Mouse (Mus musculus): ENCODE results near the gene Smc1a.
"Not testable (repeated sequence)": the region's sequence is repeated elsewhere in the genome, so short reads cannot be mapped to it uniquely, and the experiment has no call there.

The Smc1a gene

GRCm38 (mm10) chrX:152016151-152017145, at the start of gene Smc1a, which contains the start of gene Ribc1:
Smc1a (plus strand) TSS chrX:152016428.
Ribc1 (minus strand) TSS chrX:152016295.
- DNase-seq, result peak; percentile 90 to 92

DNA sequence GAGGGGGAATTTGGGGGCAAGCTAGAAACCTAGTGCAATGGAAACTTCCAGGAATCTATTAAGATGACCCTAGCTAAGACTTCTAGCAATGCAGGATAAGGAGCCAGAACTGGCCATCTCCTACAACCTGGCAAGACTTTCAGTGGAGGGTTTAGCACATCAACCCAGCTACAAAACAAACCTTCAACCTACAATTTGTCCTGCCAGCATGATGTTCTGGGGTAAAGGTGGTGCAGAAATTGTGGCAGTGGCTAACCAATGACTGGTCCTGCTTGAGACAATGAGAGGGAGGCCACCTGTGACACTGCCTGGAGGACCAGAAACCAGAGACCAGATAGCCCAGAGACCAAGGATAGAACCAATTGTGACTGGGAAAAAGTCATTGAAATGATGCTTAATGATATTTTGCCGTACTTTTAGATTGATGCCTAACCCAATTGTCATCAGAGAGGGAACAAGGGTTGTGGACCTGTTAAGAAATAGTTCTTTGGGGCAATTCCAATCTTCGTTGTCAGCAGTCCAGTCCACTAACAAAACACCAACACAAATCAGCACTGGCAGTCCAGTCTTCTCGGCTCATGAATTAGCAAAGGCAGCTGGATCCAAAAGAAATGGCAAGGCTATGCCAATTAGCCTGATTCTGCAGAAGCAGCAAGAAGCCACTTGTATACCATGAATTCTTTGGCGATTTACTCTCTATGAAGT, 17.1 kb upstream of the Smc1a start:
- DNase-seq, result no peak

DNA sequence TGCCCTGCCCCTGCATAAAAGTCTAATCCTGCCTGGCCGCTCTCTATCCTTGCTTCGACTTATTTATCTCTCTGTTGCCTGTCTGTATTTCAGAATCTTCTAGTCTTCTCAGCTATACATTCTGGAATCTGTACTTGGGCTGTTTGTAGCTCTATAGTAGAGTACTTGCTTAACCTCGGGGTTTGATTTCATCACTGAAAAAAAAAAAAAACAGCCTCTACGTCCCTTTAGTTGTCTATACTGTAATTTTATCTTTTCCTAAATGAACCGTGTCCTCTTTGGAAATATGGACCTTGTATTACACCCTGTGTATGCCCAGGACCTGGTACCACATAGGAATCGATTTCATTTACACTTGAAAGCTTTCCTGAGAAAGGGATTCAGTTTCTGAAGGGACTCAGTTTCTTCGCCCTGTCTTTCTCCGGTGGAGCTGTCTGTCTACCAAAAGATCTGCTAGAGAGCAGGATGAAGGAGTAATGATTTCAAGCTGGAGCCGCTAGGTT, 15.0 kb upstream of the Smc1a start:
- DNase-seq, result no peak

GRCm38 (mm10) chrX:152001737-152002710, 14.2 kb upstream of the Smc1a start, which contains the start of gene Hsd17b10:
Hsd17b10 (plus strand) TSS chrX:152001845.
- DNase-seq, result peak; percentile 69 to 71

GRCm38 (mm10) chrX:152002865-152003264, 13.4 kb upstream of the Smc1a start:
- no peak for DNase-seq

GRCm38 (mm10) chrX:152007863-152008262, 8.4 kb upstream of the Smc1a start:
- DNase-seq, result no peak

- DNase-seq, result no peak
Observed at GRCm38 (mm10) chrX:152015752-152016150, 477 bp upstream of the Smc1a start.

DNA sequence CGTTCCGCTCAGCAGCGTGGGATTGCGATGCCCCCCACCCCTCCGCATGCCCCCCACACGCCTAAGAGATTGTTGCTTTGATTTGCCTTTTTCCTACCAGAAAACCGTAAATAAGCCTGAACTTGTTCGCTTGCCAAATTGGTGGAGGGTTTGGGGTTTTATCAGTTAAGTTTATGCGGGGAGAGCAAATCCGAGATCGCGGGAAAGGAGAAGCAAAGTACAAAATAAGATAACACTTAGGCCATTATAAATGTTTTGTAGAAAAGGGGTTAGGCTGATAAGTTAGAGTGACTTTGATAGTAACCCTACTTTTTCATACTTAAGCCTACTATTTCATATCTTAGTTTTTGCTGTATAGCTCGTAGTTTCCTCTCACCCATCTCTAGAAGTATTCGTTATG, 958 bp downstream of the Smc1a start:
- DNase-seq, result no peak

DNA sequence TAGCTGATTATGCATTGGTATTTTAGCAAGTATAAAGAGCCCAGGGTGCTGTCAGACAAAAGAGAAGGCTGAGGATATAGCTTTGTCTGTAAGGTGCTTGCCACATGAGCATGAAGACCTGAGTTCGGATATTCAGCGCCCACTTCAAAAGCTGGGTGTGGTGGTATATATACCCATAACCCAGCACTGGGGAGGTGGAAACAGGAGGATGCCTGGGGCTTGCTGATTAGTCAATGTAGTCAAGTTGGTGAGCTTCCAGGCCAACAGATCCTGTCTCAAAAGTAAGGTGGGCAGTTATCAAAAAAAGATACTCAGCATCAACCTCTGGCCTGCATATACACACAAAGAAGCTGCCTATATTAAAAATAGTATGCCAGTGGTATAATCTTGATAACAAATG, 3.1 kb downstream of the Smc1a start:
- no peak for DNase-seq

DNA sequence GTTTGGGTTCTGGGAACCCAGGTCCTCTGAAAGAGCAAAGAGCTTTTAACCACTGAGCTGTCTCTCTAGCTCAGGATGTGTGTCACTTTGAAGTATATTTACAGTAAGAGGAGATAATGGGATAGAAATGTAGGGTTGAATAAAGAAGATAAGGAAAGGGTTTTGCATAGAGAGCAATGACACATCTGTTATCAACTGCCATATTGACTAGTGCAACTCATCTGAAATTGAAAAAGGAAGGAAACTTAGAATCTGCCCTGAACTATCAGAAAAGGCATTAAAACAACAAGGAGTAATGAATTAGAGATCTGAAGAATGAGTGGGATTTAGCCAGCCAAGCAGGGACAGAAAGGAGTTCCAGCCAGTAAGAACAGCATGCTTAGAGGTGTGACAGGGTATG, 23.6 kb downstream of the Smc1a start:
- no peak for DNase-seq

DNA sequence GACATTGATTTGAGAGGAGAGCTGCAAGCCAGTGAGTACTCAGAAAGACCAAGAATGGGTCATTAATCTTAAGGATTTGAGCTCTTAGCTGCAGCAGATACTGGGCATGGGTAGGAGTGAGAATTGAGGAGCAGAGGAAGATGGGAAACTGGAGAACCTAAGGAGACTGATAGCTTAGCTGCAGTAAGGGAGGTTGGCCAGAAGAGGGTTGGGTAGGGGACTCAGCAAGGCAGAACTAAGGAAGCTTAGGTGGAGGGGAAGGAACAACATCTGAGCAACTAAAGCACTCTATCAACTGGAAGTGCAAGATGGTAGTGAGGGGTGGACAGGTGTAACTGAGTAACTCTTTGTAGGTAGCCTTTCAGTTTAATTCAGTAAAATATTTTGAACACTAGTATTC, 31.0 kb downstream of the Smc1a start:
- no peak for DNase-seq

GRCm38 (mm10) chrX:152052546-152052945, 36.3 kb downstream of the Smc1a start:
- DNase-seq, result no peak

DNA sequence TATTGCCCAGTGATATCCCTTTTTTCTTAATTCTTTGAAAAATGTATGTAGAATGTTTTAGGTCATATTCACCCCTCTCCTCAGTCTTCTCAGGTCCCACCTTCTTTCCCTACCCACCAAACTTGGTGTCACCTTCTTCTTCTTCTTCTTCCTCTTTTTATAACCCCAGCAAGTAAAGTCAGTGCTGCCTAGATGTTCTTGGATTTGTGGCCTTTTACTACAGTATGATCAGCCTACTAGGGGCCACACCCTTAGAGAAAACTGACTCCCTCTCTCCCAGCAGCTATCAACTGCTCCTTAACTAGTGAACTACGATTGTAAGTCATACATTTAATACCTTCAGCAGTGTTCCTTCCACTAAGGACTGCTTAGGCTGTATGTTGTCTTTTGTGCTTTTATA, 37.9 kb downstream of the Smc1a start:
- no peak for DNase-seq

DNA sequence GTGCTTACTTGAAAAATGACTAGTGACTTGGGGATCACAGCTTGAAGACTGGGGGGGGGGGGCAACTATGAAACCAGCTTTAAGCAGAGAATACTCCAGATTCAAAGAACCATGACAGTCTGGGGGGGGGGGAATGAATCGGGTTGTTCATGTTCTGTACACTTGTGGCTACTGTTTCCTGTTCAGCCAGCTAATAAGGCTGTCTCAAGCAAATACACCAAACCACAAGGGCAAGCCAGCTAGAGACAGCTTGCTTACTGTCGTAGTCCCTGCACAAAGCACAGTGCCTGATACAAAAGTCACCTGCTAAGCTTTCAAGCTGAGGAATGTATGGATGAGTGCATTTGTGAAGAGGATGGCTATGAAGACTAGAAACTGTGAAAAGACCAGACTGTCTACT, 49.4 kb downstream of the Smc1a start:
- peak in 1 of 2 experiments; percentile 2 for DNase-seq

DNA sequence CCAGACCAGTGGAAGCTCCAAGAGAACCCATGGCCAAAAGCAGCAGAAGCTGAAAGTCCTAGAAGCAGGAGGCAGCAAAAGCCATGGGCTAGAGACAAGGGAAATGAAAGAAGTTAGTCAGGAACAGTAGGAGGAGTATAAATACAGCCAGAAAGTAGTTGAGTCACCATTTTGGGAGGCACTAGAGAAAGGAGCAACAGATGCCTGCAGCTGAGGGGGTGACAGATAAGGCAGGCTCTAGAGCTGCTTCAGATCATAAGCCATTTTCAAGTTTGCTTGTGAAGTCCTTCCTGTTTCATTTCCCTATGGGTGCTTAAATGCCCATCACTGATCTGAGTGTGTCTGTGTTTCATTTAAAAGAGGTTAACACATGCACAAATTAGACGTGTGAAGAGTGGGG, 51.6 kb downstream of the Smc1a start:
- no peak for DNase-seq

DNA sequence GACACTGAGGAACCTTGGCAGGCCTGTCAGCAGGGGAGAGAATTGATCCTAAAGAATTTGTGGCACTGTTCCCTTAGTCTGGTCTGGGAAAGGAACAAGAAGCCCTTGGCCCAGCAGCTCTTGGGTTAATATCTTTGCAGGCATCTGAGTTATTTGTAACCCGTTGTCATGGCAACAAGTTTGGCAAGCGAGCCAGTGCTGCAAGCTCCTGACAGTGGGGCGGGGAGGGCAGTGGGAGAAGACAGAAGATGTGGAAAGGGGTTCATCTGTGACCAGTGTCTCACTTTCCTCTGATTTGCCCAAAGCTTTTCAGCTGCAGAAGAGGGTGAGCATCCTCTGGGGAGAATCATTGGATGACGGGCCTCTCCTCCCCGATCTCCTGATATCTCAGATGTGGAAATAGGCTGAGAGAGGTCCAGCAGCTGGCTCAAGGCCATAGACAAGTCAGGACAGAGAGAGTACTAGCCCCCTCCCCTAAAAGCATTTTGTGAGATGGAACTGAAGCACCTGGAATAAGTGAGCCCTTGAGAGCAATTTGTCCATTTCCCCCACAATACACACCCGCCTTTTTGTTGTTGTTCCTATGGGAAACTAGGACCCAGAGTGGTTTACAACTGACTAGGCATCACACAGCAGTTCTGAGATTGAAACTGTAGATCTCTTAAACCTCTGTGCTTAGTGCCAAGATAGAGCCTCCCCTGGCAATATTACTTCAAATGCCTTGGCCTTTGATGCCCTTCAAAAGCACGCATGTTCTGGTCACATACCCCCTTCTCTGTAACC, 73.8 kb downstream of the Smc1a start:
- not testable (repeated sequence) for DNase-seq

GRCm38 (mm10) chrX:152097572-152097971, 81.3 kb downstream of the Smc1a start:
- DNase-seq, result no peak

Measured in B cell, adult 2 months (primary cell).